Mouse (Mus musculus): Measurements from ENCODE around the gene Tmem184a.

GRCm38 (mm10) chr5:139764296-139764695, 55.4 kb downstream of the Tmem184a start:
- TF ChIP-seq CTCF (IDR thresholded peaks at IDR 0.05; ENCODE audit: control insufficient read depth, insufficient read depth, low read length) = peak; percentile 73
- no peak; the same call in 1 of the 2 replicates for TF ChIP-seq POLR2A (IDR thresholded peaks at IDR 0.05; ENCODE audit: borderline replicate concordance, control insufficient read depth, low read depth, low read length)
